Mouse (Mus musculus) erythroblast, embryonic 14.5 days (primary cell): ENCODE measurements around the gene B4galnt3.

Experiments
- GATA1 ChIP-seq: IDR thresholded peaks from 2 replicates; pipeline ENCODE4 v1.6.1; 2012; ENCODE audit warnings: low read length, inconsistent platforms, mixed read lengths
- TAL1 ChIP-seq: IDR thresholded peaks from 3 replicates; pipeline ENCODE4 v1.6.1; 2012; ENCODE audit warnings: low read length, inconsistent platforms, mixed read lengths

GRCm38 (mm10) chr6:120174028-120174601 lies 120.2 kb downstream of the B4galnt3 start:
- TF ChIP-seq GATA1 (no peak), TAL1 (no peak)
